Mouse (Mus musculus): ENCODE measurements around the gene Zmiz1. TPM values are rescaled to one million over a fixed set of nuclear protein-coding genes. Genes with fewer than 3 reads are reported as not detected.

Gene Zmiz1
- 21.2 and 22.3 TPM in 2 replicates for polyA plus RNA-seq (2015; fragmentation: Nextera tagmentation; extraction: Ambion mirVana)

- Histone ChIP-seq H3K4me1 (ENCODE audit: control insufficient read depth, insufficient read depth, low read length) (peaks cover 56% of the 10 kb centered on the region), H3K36me3 (ENCODE audit: control insufficient read depth, insufficient read depth, low read length) (no peaks in the 10 kb centered on the region), H3K27ac (ENCODE audit: low read length) (peak within 1 kb of the TSS; percentile 100), H3K4me3 (ENCODE audit: low read length) (peak within 1 kb of the TSS; percentile 99), H3K9me3 (ENCODE audit: control insufficient read depth, low read length) (no peaks in the 10 kb centered on the region), H3K9ac (ENCODE audit: low read depth, low read length) (peak within 1 kb of the TSS; percentile 98), H3K27me3 (replicated peaks; ENCODE audit: control insufficient read depth, insufficient read depth, low read length) (no peaks in the 10 kb centered on the region), H3K4me2 (ENCODE audit: low read depth, low read length) (peak within 1 kb of the TSS; percentile 98)
- ATAC-seq: peak; percentile 62
- WGBS: under 1% methylated on average over 42 of the region's 42 CpGs
These were observed at the start of gene Zmiz1 for GRCm38 (mm10) chr14:25459016-25459393. Gene Zmiz1 (plus strand): TSS chr14:25459185.

GRCm38 (mm10) chr14:25411848-25412527 is 47.0 kb upstream of the Zmiz1 start:
- Histone ChIP-seq H3K27me3 (replicated peaks; ENCODE audit: control insufficient read depth, insufficient read depth, low read length) (no peaks in the 10 kb centered on the region), H3K4me3 (ENCODE audit: low read length) (no peak overlapping the region), H3K9me3 (ENCODE audit: control insufficient read depth, low read length) (no peaks in the 10 kb centered on the region), H3K4me1 (ENCODE audit: control insufficient read depth, insufficient read depth, low read length) (no peaks in the 10 kb centered on the region), H3K36me3 (ENCODE audit: control insufficient read depth, insufficient read depth, low read length) (no peaks in the 10 kb centered on the region), H3K27ac (ENCODE audit: low read length) (no peak overlapping the region), H3K4me2 (ENCODE audit: low read depth, low read length) (no peak overlapping the region), H3K9ac (ENCODE audit: low read depth, low read length) (no peak overlapping the region)
- 81% methylated on average over 9 of the region's 9 CpGs for WGBS
- ATAC-seq: no peak

DNA sequence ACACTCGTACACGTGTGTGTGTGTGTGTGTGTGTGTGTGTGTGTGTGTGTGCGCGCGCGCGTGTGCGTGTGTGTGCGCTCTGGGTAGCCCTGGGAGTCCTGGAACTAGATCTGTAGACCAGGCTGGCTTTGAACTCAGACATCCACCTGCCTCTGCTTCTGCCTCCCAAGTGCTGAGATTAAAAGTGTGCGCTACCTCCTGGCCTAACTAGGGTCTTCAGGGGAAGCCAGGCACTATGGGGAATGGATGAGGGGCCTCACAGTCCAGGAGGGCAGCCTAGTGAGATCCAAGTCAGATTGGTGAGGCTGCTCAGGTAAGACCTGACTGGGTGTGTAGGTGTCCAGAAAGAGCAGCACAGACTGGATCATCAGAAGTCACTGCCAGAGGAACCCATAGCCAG is 46.2 kb upstream of the Zmiz1 start:
- ATAC-seq: no peak
- Histone ChIP-seq H3K27ac (ENCODE audit: low read length) (no peak overlapping the region), H3K36me3 (ENCODE audit: control insufficient read depth, insufficient read depth, low read length) (no peaks in the 10 kb centered on the region), H3K4me3 (ENCODE audit: low read length) (no peak overlapping the region), H3K9ac (ENCODE audit: low read depth, low read length) (no peak overlapping the region), H3K27me3 (replicated peaks; ENCODE audit: control insufficient read depth, insufficient read depth, low read length) (no peaks in the 10 kb centered on the region), H3K9me3 (ENCODE audit: control insufficient read depth, low read length) (no peaks in the 10 kb centered on the region), H3K4me1 (ENCODE audit: control insufficient read depth, insufficient read depth, low read length) (no peaks in the 10 kb centered on the region), H3K4me2 (ENCODE audit: low read depth, low read length) (no peak overlapping the region)
- 96% methylated on average over 10 of the region's 10 CpGs for WGBS

GRCm38 (mm10) chr14:25413510-25413909 is 45.5 kb upstream of the Zmiz1 start:
- no peak overlapping the region for H3K27ac ChIP-seq (ENCODE audit: low read length)
- H3K4me2 ChIP-seq (ENCODE audit: low read depth, low read length): no peak overlapping the region
- 72% methylated on average over 3 of the region's 3 CpGs for WGBS
- no peaks in the 10 kb centered on the region for H3K36me3 ChIP-seq (ENCODE audit: control insufficient read depth, insufficient read depth, low read length)
- H3K9me3 ChIP-seq (ENCODE audit: control insufficient read depth, low read length): no peaks in the 10 kb centered on the region
- no peaks in the 10 kb centered on the region for H3K27me3 ChIP-seq (replicated peaks; ENCODE audit: control insufficient read depth, insufficient read depth, low read length)
- no peak overlapping the region for H3K4me3 ChIP-seq (ENCODE audit: low read length)
- no peak overlapping the region for H3K9ac ChIP-seq (ENCODE audit: low read depth, low read length)
- no peaks in the 10 kb centered on the region for H3K4me1 ChIP-seq (ENCODE audit: control insufficient read depth, insufficient read depth, low read length)
- no peak for ATAC-seq

DNA sequence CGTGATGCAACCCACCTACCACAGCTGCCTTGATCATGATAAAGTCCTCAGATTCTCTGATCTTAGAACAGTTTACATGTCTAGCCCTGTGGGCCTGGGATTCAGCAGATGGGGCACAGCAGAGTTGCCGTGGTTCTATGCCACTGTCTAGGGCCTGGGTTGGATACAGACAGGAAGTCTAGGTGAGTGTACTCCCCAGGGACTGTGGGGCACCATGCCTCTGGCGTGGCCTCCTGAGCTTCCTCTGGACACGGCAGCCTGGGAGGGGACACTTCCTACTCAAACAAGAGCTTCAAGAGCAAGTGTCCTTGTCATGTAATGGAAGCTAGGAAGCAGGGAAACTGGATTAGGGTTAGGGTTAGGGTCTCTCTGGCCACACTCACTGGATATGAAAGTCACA is 44.9 kb upstream of the Zmiz1 start:
- Histone ChIP-seq H3K9ac (ENCODE audit: low read depth, low read length) (no peak overlapping the region), H3K27me3 (replicated peaks; ENCODE audit: control insufficient read depth, insufficient read depth, low read length) (no peaks in the 10 kb centered on the region), H3K4me2 (ENCODE audit: low read depth, low read length) (no peak overlapping the region), H3K4me3 (ENCODE audit: low read length) (no peak overlapping the region), H3K4me1 (ENCODE audit: control insufficient read depth, insufficient read depth, low read length) (no peaks in the 10 kb centered on the region), H3K9me3 (ENCODE audit: control insufficient read depth, low read length) (no peaks in the 10 kb centered on the region), H3K27ac (ENCODE audit: low read length) (no peak overlapping the region), H3K36me3 (ENCODE audit: control insufficient read depth, insufficient read depth, low read length) (no peaks in the 10 kb centered on the region)
- ATAC-seq: no peak
- 67% methylated on average over 4 of the region's 4 CpGs for WGBS

- Histone ChIP-seq H3K4me3 (ENCODE audit: low read length) (no peak overlapping the region), H3K4me1 (ENCODE audit: control insufficient read depth, insufficient read depth, low read length) (peaks cover 28% of the 10 kb centered on the region), H3K27me3 (replicated peaks; ENCODE audit: control insufficient read depth, insufficient read depth, low read length) (no peaks in the 10 kb centered on the region), H3K4me2 (ENCODE audit: low read depth, low read length) (no peak overlapping the region), H3K27ac (ENCODE audit: low read length) (no peak overlapping the region), H3K9me3 (ENCODE audit: control insufficient read depth, low read length) (no peaks in the 10 kb centered on the region), H3K36me3 (ENCODE audit: control insufficient read depth, insufficient read depth, low read length) (no peaks in the 10 kb centered on the region), H3K9ac (ENCODE audit: low read depth, low read length) (no peak overlapping the region)
- ATAC-seq: no peak
- 73% methylated on average over 7 of the region's 7 CpGs for WGBS
These were observed 38.8 kb upstream of the Zmiz1 start for GRCm38 (mm10) chr14:25420001-25420690.

DNA sequence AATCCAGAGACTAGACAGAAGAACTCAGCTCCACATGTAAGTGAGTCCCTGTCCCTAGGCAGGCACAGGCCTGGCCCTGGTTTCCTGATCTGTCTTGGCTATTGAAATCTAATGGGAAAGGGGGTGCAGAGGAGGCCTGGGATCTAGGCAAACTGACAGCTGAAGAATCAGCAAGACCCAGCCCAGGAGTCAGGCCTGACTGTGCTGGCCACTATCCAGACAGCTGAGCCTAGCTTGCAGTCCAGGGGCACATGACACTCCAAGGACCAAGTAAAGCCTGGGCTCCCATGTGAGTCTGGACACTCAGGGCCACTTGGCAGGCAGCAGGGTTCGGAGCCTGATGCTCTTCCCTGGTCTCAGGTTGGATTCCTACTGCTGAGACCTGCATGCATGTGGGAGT is 38.0 kb upstream of the Zmiz1 start:
- H3K4me1 ChIP-seq (ENCODE audit: control insufficient read depth, insufficient read depth, low read length): peaks cover 28% of the 10 kb centered on the region
- H3K27ac ChIP-seq (ENCODE audit: low read length): peak overlapping the region; percentile 74
- no peak overlapping the region for H3K4me3 ChIP-seq (ENCODE audit: low read length)
- peak overlapping the region; percentile 12; the same call in 1 of the 2 replicates for H3K9ac ChIP-seq (ENCODE audit: low read depth, low read length)
- no peak overlapping the region for H3K4me2 ChIP-seq (ENCODE audit: low read depth, low read length)
- H3K27me3 ChIP-seq (replicated peaks; ENCODE audit: control insufficient read depth, insufficient read depth, low read length): no peaks in the 10 kb centered on the region
- WGBS: 90% methylated on average over 1 of the region's 1 CpGs
- no peaks in the 10 kb centered on the region for H3K9me3 ChIP-seq (ENCODE audit: control insufficient read depth, low read length)
- ATAC-seq: no peak
- no peaks in the 10 kb centered on the region for H3K36me3 ChIP-seq (ENCODE audit: control insufficient read depth, insufficient read depth, low read length)

DNA sequence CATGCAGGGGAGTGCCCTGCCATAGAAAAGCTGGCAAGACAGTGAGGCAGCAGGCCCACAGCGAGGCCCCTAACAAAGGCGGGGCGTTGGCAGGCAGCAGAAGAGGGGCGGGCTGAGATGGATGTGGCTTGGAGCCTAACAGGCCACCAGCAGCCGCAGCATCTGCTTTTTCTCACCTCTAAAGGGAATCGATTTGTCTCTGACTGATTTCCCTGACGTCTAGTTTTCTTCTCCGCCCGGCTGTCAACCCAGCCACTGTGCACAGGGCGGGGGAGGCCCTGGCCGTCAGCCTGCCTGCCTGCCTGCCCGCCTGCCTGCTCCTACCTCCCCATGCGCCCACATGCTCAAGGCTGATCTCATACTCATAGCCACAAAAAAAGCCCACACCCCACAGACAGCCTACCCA is 37.4 kb upstream of the Zmiz1 start:
- ATAC-seq: peak; percentile 81
- Histone ChIP-seq H3K4me3 (ENCODE audit: low read length) (no peak overlapping the region), H3K27ac (ENCODE audit: low read length) (peak overlapping the region; percentile 74), H3K36me3 (ENCODE audit: control insufficient read depth, insufficient read depth, low read length) (no peaks in the 10 kb centered on the region), H3K9me3 (ENCODE audit: control insufficient read depth, low read length) (no peaks in the 10 kb centered on the region), H3K4me1 (ENCODE audit: control insufficient read depth, insufficient read depth, low read length) (peaks cover 28% of the 10 kb centered on the region), H3K9ac (ENCODE audit: low read depth, low read length) (peak overlapping the region; percentile 12; the same call in 1 of the 2 replicates), H3K4me2 (ENCODE audit: low read depth, low read length) (no peak overlapping the region), H3K27me3 (replicated peaks; ENCODE audit: control insufficient read depth, insufficient read depth, low read length) (no peaks in the 10 kb centered on the region)
- WGBS: 23% methylated on average over 13 of the region's 13 CpGs

- WGBS: 47% methylated on average over 1 of the region's 1 CpGs
- ATAC-seq: 0 out of 2 replicates have a peak, but pooled peaks have one; percentile 11
- H3K27ac ChIP-seq (ENCODE audit: low read length): no peak overlapping the region
- no peak overlapping the region for H3K9ac ChIP-seq (ENCODE audit: low read depth, low read length)
- no peaks in the 10 kb centered on the region for H3K9me3 ChIP-seq (ENCODE audit: control insufficient read depth, low read length)
- H3K4me1 ChIP-seq (ENCODE audit: control insufficient read depth, insufficient read depth, low read length): peaks cover 28% of the 10 kb centered on the region
- 0 out of 2 replicates have a peak, but pooled peaks cover 2% of the 10 kb centered on the region for H3K27me3 ChIP-seq (replicated peaks; ENCODE audit: control insufficient read depth, insufficient read depth, low read length)
- H3K36me3 ChIP-seq (ENCODE audit: control insufficient read depth, insufficient read depth, low read length): no peaks in the 10 kb centered on the region
- no peak overlapping the region for H3K4me3 ChIP-seq (ENCODE audit: low read length)
- H3K4me2 ChIP-seq (ENCODE audit: low read depth, low read length): no peak overlapping the region
These were observed 36.0 kb upstream of the Zmiz1 start for GRCm38 (mm10) chr14:25422946-25423345.
